Mouse (Mus musculus) forebrain, embryonic 15.5 days (tissue): ENCODE measurements around the gene Mgrn1. TPM values are rescaled to one million over a fixed set of nuclear protein-coding genes. Genes with fewer than 3 reads are reported as not detected.

ENCODE experiments used
- ATAC-seq: fragments of 200-750 bp; cut with Nextera tagmentation; replicated peaks from 2 replicates; pipeline ENCODE4 v1.8.0; 2017; ENCODE audit warnings: mild to moderate bottlenecking, moderate TSS enrichment, moderate library complexity
- H3K27ac ChIP-seq: fragments of 300-500 bp; sonication (generic); replicated peaks from 2 replicates; pipeline ENCODE4 v1.5.1; 2015; ENCODE audit warnings: mild to moderate bottlenecking, inconsistent platforms
- H3K27me3 ChIP-seq: fragments of 300-500 bp; sonication (generic); 2 replicates; pipeline ENCODE4 v1.6.1; 2015; ENCODE audit warnings: inconsistent platforms
- H3K36me3 ChIP-seq: fragments of 300-500 bp; sonication (generic); 2 replicates; pipeline ENCODE4 v1.6.1; 2015; ENCODE audit warnings: mild to moderate bottlenecking, inconsistent platforms
- H3K4me1 ChIP-seq: fragments of 300-500 bp; sonication (generic); 2 replicates; pipeline ENCODE4 v1.6.1; 2015; ENCODE audit warnings: inconsistent platforms
- H3K4me2 ChIP-seq: fragments of 300-500 bp; sonication (generic); replicated peaks from 2 replicates; pipeline ENCODE4 v1.6.1; 2015; ENCODE audit warnings: mild to moderate bottlenecking, inconsistent platforms
- H3K4me3 ChIP-seq: fragments of 300-500 bp; sonication (generic); 2 replicates; pipeline ENCODE4 v1.5.1; 2015; ENCODE audit warnings: mild to moderate bottlenecking, inconsistent platforms
- H3K9ac ChIP-seq: fragments of 300-500 bp; sonication (generic); replicated peaks from 2 replicates; pipeline ENCODE4 v1.6.1; 2015; ENCODE audit warnings: mild to moderate bottlenecking, inconsistent platforms
- H3K9me3 ChIP-seq: fragments of 300-500 bp; sonication (generic); 2 replicates; pipeline ENCODE4 v1.6.1; 2016; ENCODE audit warnings: inconsistent platforms
- WGBS: fragments of 180-500 bp; shearing (Covaris S2); methylation state at CpG from one replicate; pipeline ENCODE4 v1.1.7; 2015; ENCODE audit warnings: mixed read lengths; 5-methylcytosine and 5-hydroxymethylcytosine counted together
- polyA plus RNA-seq: library from polyadenylated mRNA; unstranded; fragments of >200 nt; fragmentation: Nextera tagmentation; extraction: Ambion mirVana; gene quantifications from 2 replicates; pipeline ENCODE4 v1.2.1, GENCODE M21; 2015

The Mgrn1 gene
- polyA plus RNA-seq, 1 experiment from 2014 or later, result 102 TPM

- 90% methylated on average over 3 of the region's 3 CpGs for WGBS
- Histone ChIP-seq H3K4me3 (no peak overlapping the region), H3K27me3 (no peaks in the 10 kb centered on the region), H3K9ac (no peak overlapping the region), H3K9me3 (no peaks in the 10 kb centered on the region), H3K4me1 (peaks cover 7% of the 10 kb centered on the region), H3K27ac (no peak overlapping the region), H3K36me3 (peaks cover 43% of the 10 kb centered on the region), H3K4me2 (no peak overlapping the region)
- no peak for ATAC-seq
Measured at GRCm38 (mm10) chr16:4957446-4957845, 71.4 kb downstream of the Mgrn1 start.

DNA sequence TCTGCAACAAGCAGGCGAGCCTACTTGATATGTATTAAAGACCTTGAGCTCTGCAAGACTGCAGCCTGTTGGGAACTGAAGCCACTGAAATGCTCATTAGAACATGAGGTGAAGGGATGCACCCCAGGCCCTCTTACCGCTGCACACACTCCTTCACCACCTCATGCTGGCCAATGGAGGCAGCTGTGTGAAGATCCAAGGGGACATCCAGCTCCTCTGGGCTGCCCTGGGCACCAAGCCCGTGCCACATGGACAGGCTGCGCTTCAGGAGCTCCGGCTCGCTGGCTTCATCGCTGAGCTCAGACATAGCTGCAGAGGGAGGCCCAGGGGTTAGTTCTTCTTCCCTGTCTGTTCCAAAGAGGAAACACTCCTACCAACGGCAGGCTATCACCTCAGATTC is 74.2 kb downstream of the Mgrn1 start:
- ATAC-seq, result no peak
- Histone ChIP-seq H3K9me3 (no peaks in the 10 kb centered on the region), H3K4me3 (no peak overlapping the region), H3K36me3 (peaks cover 15% of the 10 kb centered on the region), H3K27me3 (no peaks in the 10 kb centered on the region), H3K27ac (no peak overlapping the region), H3K9ac (no peak overlapping the region), H3K4me1 (peaks cover 22% of the 10 kb centered on the region), H3K4me2 (no peak overlapping the region)
- WGBS, result 91% methylated on average over 8 of the region's 8 CpGs

GRCm38 (mm10) chr16:4963346-4963745 is 77.3 kb downstream of the Mgrn1 start:
- no peaks in the 10 kb centered on the region for H3K27me3 ChIP-seq
- H3K4me1 ChIP-seq, result peaks cover 25% of the 10 kb centered on the region
- H3K9me3 ChIP-seq, result no peaks in the 10 kb centered on the region
- no peak for ATAC-seq
- peak overlapping the region; percentile 80 for H3K4me3 ChIP-seq
- H3K36me3 ChIP-seq, result no peaks in the 10 kb centered on the region
- 37% methylated on average over 9 of the region's 9 CpGs for WGBS
- peak overlapping the region; percentile 77 for H3K9ac ChIP-seq
- peak overlapping the region; percentile 68 for H3K4me2 ChIP-seq
- H3K27ac ChIP-seq, result 0 out of 2 replicates have a peak overlapping the region, but pooled peaks have one; percentile 85

- H3K4me1 ChIP-seq, result peaks cover 25% of the 10 kb centered on the region
- no peaks in the 10 kb centered on the region for H3K36me3 ChIP-seq
- peak within 1 kb of the TSS; percentile 85 for H3K27ac ChIP-seq
- no peaks in the 10 kb centered on the region for H3K27me3 ChIP-seq
- H3K4me2 ChIP-seq, result peak within 1 kb of the TSS; percentile 68
- H3K9me3 ChIP-seq, result no peaks in the 10 kb centered on the region
- peak within 1 kb of the TSS; percentile 80 for H3K4me3 ChIP-seq
- peak within 1 kb of the TSS; percentile 77 for H3K9ac ChIP-seq
- under 1% methylated on average over 76 of the region's 76 CpGs for WGBS
- ATAC-seq, result peak; percentile 99
Measured at GRCm38 (mm10) chr16:4963797-4964709, 78.0 kb downstream of the Mgrn1 start, which contains the start of gene Anks3. Gene Anks3, minus strand, starts transcription at chr16:4964205.

DNA sequence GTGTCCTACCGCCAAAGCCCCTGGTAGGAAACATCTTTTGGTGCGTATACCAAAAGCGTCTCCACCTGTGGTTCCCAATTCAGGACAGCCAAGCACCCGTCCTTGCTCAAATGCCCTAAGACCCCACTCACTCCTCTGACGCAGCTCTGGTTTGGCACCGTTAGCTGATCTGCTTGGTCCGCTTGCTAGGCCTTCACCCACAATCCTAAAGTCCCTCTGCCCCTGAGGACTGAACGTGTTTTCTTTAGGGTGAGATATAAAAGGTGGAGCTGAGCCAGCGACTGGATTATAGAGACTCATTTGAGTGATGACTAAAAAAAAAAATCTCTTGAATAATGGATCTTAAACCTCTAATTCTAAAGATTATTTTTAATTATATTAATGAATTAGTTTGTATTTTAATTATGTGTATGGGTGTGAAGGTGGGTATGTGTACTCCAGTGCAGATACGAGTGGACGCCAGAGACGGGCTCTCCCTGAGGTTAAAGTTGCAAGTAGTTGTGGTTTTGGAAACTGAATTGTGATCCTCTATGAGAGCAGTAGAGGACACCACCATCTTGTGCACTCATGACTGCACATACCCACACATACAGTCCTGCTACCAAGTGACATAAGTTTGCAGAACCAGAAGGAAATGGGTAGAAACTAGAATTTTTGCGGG is 78.8 kb downstream of the Mgrn1 start:
- 22% methylated on average over 13 of the region's 13 CpGs for WGBS
- Histone ChIP-seq H3K4me3 (peak overlapping the region; percentile 80), H3K9me3 (no peaks in the 10 kb centered on the region), H3K27ac (peak overlapping the region; percentile 85), H3K9ac (peak overlapping the region; percentile 77), H3K4me2 (peak overlapping the region; percentile 68), H3K27me3 (no peaks in the 10 kb centered on the region), H3K36me3 (no peaks in the 10 kb centered on the region; the same call in 1 of the 2 replicates), H3K4me1 (peaks cover 25% of the 10 kb centered on the region)
- ATAC-seq, result peak; percentile 17

DNA sequence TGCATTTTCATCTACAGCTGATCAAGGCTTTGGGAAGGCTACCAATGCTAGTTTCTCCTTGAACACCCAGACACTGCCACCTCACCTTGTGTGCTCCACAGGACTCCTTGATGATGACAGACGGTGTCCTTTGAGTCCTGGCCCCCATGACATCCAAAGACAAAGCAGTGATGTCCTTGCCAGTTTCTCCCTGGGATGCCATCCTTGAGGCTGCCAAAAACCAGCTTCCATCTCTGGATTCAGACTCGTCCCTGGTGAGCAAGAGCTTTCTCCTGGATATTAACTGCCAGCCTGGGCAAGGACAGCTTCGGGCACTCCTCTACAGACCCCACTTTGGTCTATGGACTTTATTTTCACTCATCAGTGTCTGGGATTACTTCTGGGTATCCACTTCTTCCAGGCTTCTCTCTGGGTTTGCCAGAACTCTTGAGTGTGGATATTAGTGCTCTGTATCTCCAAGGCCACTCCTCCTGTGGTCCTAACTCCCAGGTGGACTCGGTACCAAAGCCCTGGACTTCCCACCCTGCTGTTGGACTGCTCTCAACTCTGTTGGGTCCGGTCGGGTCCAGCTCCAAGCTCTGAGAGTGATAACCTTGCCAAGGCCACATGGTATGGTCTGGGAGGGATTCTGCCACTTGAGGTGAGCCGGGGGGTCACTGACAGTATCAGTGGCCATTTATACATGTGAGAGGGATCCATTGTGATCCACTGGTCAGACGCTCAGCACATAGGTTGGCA is 79.5 kb downstream of the Mgrn1 start:
- H3K27me3 ChIP-seq, result no peaks in the 10 kb centered on the region
- ATAC-seq, result no peak
- H3K9ac ChIP-seq, result no peak overlapping the region
- no peak overlapping the region for H3K27ac ChIP-seq
- H3K4me2 ChIP-seq, result no peak overlapping the region
- H3K9me3 ChIP-seq, result no peaks in the 10 kb centered on the region
- peaks cover 25% of the 10 kb centered on the region for H3K4me1 ChIP-seq
- WGBS, result 87% methylated on average over 8 of the region's 8 CpGs
- no peak overlapping the region for H3K4me3 ChIP-seq
- H3K36me3 ChIP-seq, result no peaks in the 10 kb centered on the region; the same call in 1 of the 2 replicates

DNA sequence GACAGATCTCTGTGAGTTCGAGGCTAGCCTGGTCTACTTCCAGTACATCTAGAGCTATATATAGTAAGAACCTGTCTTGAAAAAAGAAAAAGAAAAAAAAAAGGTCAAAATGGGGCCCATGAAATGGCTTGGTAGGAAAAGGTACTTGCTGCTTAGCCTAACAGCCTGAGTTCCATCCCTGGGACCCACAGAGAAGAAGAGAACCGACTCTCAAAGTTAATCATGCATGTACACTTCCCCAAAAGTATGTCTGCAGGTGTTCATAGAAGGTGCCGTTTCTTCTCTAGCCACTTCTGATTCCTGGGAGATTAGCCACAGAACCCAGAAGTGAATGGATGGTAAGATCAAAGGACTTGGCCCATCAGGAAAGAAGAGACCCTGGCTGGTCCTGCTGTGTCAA is 82.4 kb downstream of the Mgrn1 start:
- Histone ChIP-seq H3K36me3 (no peaks in the 10 kb centered on the region; the same call in 1 of the 2 replicates), H3K27me3 (no peaks in the 10 kb centered on the region), H3K4me1 (peaks cover 7% of the 10 kb centered on the region), H3K27ac (no peak overlapping the region), H3K4me2 (no peak overlapping the region), H3K4me3 (no peak overlapping the region), H3K9ac (no peak overlapping the region), H3K9me3 (no peaks in the 10 kb centered on the region)
- 74% methylated on average over 3 of the region's 3 CpGs for WGBS
- no peak for ATAC-seq

DNA sequence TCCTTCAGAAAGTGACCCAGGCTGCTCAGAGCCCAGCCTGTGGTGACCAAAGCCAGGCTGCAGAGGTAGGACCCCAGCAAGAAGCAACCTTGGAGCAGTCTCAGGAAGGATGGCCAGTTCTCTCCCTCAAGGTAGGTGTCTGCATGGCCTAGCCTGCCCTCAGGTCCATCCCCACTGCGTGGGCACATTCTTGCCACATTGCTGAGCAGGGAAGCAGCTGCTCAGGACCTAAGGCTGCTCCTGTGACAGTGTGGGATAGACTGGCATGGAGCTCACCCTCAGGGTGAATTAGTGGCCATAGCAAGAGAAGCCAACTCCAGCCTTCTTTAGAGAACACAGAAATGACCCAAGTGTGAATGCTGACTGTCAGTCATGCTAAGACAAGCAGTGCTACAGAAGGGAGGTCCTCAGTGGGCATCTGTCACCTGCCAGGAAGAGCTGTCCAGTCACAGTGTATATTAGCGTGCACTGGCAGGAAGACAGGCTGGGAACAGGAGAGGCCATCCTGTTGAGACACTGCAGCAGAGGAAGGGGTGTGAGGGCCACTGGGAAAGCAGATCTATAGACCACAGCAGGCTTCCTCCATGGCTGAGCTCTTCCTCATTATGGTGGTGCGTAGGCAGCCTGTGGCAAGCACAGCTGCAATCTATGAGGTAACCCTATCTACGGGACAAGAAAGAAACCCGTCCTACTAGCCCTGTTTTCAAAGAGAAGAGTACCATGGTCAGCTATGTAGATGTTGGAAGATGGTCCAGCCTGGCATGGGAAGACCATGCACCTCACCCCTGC is 83.2 kb downstream of the Mgrn1 start:
- ATAC-seq, result no peak
- H3K27ac ChIP-seq, result no peak overlapping the region
- 86% methylated on average over 5 of the region's 5 CpGs for WGBS
- H3K4me2 ChIP-seq, result no peak overlapping the region
- no peak overlapping the region for H3K4me3 ChIP-seq
- no peaks in the 10 kb centered on the region for H3K27me3 ChIP-seq
- no peaks in the 10 kb centered on the region; the same call in 1 of the 2 replicates for H3K36me3 ChIP-seq
- no peak overlapping the region for H3K9ac ChIP-seq
- H3K4me1 ChIP-seq, result peaks cover 7% of the 10 kb centered on the region
- no peaks in the 10 kb centered on the region for H3K9me3 ChIP-seq

DNA sequence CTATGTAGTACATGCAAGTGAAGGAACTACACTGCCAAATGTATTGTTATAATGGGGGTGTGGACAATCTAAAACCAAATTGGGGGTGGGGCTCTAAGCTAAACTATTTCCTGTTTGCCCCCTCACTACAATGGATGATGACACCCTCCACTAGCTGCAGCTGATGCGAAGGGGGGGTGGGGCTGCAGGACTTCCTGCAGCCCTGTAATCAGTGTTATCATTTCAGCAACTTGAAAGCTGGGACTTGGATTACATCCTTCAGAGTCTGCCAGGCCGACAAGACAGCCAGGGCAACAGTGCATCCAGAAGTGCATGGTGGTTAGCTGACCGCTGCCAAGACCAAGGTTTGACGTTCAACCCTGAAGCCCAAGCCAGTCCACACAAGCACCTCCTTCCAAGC is 85.6 kb downstream of the Mgrn1 start:
- Histone ChIP-seq H3K4me1 (no peaks in the 10 kb centered on the region), H3K4me3 (no peak overlapping the region), H3K36me3 (no peaks in the 10 kb centered on the region; the same call in 1 of the 2 replicates), H3K27ac (no peak overlapping the region), H3K9me3 (no peaks in the 10 kb centered on the region), H3K4me2 (no peak overlapping the region), H3K9ac (no peak overlapping the region), H3K27me3 (no peaks in the 10 kb centered on the region)
- ATAC-seq, result no peak
- WGBS, result 91% methylated on average over 4 of the region's 4 CpGs

GRCm38 (mm10) chr16:4974521-4974920 is 88.5 kb downstream of the Mgrn1 start:
- 69% methylated on average over 5 of the region's 5 CpGs for WGBS
- ATAC-seq, result no peak
- H3K4me2 ChIP-seq, result no peak overlapping the region
- no peak overlapping the region for H3K27ac ChIP-seq
- H3K27me3 ChIP-seq, result no peaks in the 10 kb centered on the region
- no peaks in the 10 kb centered on the region for H3K9me3 ChIP-seq
- H3K4me1 ChIP-seq, result no peaks in the 10 kb centered on the region
- H3K4me3 ChIP-seq, result no peak overlapping the region
- H3K9ac ChIP-seq, result no peak overlapping the region
- H3K36me3 ChIP-seq, result no peaks in the 10 kb centered on the region

- H3K27me3 ChIP-seq, result no peaks in the 10 kb centered on the region
- no peak overlapping the region for H3K27ac ChIP-seq
- 59% methylated on average over 2 of the region's 2 CpGs for WGBS
- ATAC-seq, result no peak
- no peak overlapping the region for H3K4me3 ChIP-seq
- H3K4me2 ChIP-seq, result no peak overlapping the region
- H3K36me3 ChIP-seq, result no peaks in the 10 kb centered on the region
- H3K9me3 ChIP-seq, result no peaks in the 10 kb centered on the region
- no peaks in the 10 kb centered on the region for H3K4me1 ChIP-seq
- no peak overlapping the region for H3K9ac ChIP-seq
Measured at GRCm38 (mm10) chr16:4976180-4976579, 90.1 kb downstream of the Mgrn1 start.
